Comparison of ENCODE assay signal across 7 mouse cellular contexts in the genomic region with DNA sequence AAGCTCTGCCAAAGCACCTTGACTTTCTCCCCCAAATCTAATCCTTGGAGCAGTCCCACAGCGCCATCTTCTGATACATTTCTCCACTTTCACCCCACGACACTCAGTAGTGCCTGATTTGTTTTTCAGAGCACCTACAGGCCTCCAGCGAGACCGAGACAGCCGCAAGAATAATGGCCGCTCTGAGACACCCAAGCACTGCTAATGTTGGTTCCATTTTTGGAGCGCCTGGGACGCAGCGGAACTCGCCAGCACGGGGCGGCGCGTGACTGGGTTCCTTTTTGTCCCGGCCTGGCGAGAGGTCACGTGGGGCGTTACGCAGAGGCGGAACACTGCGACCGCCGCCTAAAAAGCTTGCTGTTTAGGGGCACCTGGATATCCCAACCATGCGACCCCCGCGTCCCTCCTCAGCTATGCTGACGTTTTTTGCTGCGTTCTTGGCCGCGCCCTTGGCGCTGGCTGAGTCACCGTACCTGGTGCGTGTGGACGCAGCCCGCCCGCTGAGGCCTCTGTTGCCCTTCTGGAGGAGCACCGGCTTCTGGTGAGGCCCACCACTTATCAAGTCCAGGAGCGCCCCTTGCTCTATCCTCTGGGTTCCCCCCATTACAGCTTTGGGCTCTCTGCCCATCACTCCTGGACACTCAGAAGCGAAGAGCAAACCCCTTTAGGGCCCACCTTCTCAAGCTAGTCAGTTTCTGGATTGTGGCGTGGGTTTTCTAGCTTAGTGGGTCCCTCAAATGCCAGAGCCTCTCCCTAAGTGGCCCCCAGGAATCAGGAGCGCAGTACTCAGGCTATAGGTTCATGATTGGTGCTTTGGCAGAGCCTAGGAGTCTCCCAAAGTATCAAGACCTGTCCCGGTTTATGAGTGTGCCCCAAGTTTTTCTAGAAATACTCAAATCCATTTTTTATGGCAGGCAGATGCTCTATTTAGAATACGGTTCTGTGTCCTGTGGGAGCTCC. TPM values are rescaled to one million over a fixed set of nuclear protein-coding genes. Genes with fewer than 3 reads are reported as not detected.
DNase-seq lines count a peak whose midpoint lies in the region; ATAC-seq lines count a peak whose summit lies in the region.

A gene (minus strand): TSS at position 696 of the 960 bp plus-strand sequence.

- peaks cover 10% of the 10 kb centered on the region for H3K4me1 ChIP-seq in intestine, embryonic 14.5 days (replicated peaks; ENCODE audit: control insufficient read depth, insufficient read depth, low read length)

- 5% methylated on average over 43 of the region's 43 CpGs for WGBS in intestine, embryonic 14.5 days

- peak within 1 kb of the TSS; percentile 56 for H3K4me2 ChIP-seq in intestine, embryonic 14.5 days (ENCODE audit: low read length)

- H3K9me3 ChIP-seq in intestine, embryonic 14.5 days (ENCODE audit: control insufficient read depth, low read length): no peaks in the 10 kb centered on the region

- peak; percentile 83 for ATAC-seq in intestine, embryonic 14.5 days (replicated peaks; ENCODE audit: low FRiP score, low TSS enrichment, low read depth)

- 0 out of 2 replicates have a peak, but pooled peaks cover 3% of the 10 kb centered on the region for H3K27me3 ChIP-seq in intestine, embryonic 14.5 days (replicated peaks; ENCODE audit: control insufficient read depth, insufficient read depth, low read length)

- H3K9ac ChIP-seq in intestine, embryonic 14.5 days (ENCODE audit: low read length): peak within 1 kb of the TSS; percentile 70

- peak within 1 kb of the TSS; percentile 86 for H3K27ac ChIP-seq in intestine, embryonic 14.5 days (ENCODE audit: low read depth)

- DNase-seq in adrenal gland, adult 18-20 months (ENCODE audit: low spot score in 2 of 2): peak; percentile 85
- DNase-seq in embryo, embryonic 11 days: peak; percentile 89
- DNase-seq in gastrocnemius, postnatal 25 days: peak; percentile 89
- peak; percentile 91 for DNase-seq in intestine, embryonic 14.5 days (ENCODE audit: low spot score)
- DNase-seq in left cerebral cortex, postnatal 14 days (ENCODE audit: low spot score in 2 of 2): peak; percentile 90 to 92
- peak; percentile 80 for DNase-seq in mesoderm, embryonic 11.5 days (ENCODE audit: low read depth, low spot score)
- peak; percentile 77 for DNase-seq in right cerebral cortex, postnatal 4 days

- peak within 1 kb of the TSS; percentile 58 for H3K4me3 ChIP-seq in intestine, embryonic 14.5 days (ENCODE audit: low read depth, low read length)

- intact Hi-C loops in left cerebral cortex, postnatal 14 days (cut with DNase I): loop anchor here (1.0 to 10.0 kb wide), 2 partner anchors 8 to 1436 kb away; a partner anchor contains a TSS

- peaks cover 14% of the 10 kb centered on the region for H3K36me3 ChIP-seq in intestine, embryonic 14.5 days (ENCODE audit: control insufficient read depth, insufficient read depth, low read length)

RNA-seq across cellular contexts. Expression of the gene that starts here (rescaled TPM):
- 10 to 100 TPM; 19.9 to 21.3 TPM for total RNA-seq in adrenal gland, adult 18-20 months (2021)
- total RNA-seq in gastrocnemius, postnatal 25 days (2021): 1 to 10 TPM; 4.7 to 5.0 TPM
- polyA plus RNA-seq in intestine, embryonic 14.5 days (2014; fragmentation: Nextera tagmentation; extraction: Ambion mirVana): 8.0 and 10.1 TPM in 2 replicates
- total RNA-seq in left cerebral cortex, postnatal 14 days (2021): 10 to 100 TPM; 51.4 to 53.5 TPM

Comparison
In these comparisons a context has a peak if more than half of its experiments do, and no peak if none do; other contexts are left out.
1. Peak in every context shown above with its lines: DNase-seq, ATAC-seq, H3K4me3 ChIP-seq and H3K27ac ChIP-seq.